Mouse (Mus musculus): Measurements from ENCODE around the gene Disc1. TPM values are rescaled to one million over a fixed set of nuclear protein-coding genes. Genes with fewer than 3 reads are reported as not detected.

Disc1 gene
- total RNA-seq, 4 experiments from 2014 or later = 4.3 to 5.0 (median 4.8) TPM

DNA sequence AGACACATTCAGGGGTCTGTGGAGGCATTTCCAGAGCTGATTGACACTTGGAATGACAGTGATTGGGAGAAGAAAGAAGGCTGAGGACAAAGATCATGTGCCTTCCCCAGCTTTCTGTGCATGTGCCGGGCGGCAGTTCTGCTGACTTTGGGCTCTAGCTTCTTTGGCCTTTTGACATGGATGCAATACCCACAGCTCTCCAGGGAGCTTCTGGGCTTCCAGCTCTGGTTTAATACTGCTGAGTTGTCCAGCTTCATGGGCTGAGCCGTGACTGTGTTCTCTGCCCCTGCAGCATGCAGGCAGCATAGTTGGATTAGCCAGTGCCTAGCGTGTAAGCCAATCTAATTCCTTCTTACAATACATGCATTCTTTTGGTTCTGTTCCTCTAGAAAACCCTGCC is 72.5 kb downstream of the Disc1 start:
- DNase-seq (ENCODE audit: low spot score in 2 of 2) = no peak

DNA sequence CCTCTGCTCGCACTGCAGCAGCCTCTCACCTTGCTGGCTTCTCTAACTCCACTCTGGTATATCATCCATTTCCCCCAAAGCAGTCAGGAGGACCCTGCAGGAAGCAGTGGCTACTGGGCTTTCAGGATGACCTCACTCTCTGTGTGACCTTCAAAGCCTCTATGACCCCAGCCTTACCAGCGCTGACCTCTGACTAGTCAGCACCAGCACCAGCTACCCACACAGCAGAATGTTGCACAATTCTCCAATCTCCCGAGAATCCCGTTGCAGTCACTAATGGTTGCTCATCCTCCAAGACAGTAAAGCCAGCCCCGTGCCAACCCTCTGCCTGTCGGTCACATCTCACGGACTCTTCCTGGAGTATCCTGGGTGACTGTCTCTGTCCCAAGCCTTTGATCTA is 73.6 kb downstream of the Disc1 start:
- no peak for DNase-seq (ENCODE audit: low spot score in 2 of 2)

DNA sequence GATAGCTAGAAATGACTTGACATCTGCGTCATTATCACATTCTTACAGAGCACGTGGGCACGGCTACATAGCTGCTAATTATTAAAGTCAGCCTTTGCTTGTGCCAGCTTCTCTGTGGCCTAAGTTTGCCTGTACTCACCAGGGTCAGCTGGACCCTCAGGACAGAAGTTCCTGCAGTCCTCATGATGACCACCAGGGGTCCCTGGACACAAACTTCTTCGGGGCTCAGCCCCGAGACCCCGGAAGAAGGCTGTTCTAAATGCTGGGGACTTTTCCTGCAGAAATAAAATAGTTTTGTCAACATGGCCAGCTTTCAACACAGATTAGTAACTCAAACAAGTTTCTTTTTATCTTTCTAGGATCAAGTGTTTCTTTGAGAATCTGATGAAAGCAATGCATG is 74.3 kb downstream of the Disc1 start:
- DNase-seq (ENCODE audit: low spot score in 2 of 2) = no peak

DNA sequence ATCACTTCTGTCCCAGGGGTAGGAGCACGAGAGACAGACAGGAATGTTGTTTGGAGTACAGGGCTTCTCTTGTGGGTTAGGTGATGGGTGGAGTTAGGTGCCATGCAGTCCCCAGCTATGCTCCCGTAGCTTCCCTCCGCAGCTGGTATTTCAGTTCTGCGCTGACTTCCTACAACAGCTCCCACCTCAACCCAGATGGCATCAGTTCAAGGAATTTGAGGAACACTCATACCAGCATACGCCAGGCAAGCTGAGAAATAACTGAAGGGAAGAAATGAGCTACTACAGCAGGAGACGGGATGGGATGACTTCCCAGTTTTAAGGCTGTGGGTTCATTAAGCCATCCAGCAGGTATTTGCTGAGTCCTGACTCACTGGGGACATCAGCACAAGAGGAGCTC is 76.8 kb downstream of the Disc1 start:
- peak in 1 of 2 experiments; percentile 24 for DNase-seq (ENCODE audit: low spot score in 2 of 2)

DNA sequence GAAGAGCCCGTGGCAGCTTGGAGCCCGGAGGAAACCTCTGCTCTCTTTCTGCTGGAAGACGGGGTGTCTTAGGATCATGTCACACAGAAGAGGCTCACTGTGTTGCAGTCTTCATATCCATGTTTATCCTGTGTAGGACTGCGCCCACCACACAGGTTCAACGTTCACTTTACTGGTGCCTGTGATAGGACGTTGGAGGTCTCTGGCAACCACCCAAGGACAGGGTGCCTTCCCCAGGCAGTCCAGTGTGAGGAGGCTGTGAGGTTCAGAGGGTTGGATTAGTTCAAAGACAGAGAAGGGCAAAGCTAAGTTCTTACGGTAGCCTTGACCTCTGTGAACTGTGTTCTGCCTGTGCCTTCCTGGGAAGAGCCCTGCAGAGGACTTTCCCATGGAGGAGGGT is 77.3 kb downstream of the Disc1 start:
- DNase-seq (ENCODE audit: low spot score in 2 of 2) = no peak

DNA sequence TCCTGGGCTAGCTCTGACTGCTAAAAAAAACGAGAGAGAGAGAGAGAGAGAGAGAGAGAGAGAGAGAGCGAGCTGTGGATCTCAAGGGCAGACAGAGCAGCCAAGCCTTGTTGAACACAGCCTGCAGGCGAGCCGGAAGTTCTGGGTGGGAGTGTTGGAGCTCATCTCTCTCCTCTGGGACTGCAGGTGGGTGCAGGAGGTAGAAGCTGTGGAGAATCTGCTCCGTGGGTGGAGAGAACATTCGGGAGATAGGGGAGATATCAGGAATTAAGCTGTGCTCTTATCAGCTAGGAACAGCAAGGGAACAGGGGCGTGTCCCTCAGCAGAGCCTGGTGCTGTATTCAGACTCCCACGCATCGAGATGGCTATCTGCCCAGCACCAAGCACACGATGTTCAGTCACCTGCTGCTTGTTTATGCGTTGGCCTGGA is 79.7 kb downstream of the Disc1 start:
- peak; percentile 89 to 90 for DNase-seq (ENCODE audit: low spot score in 2 of 2)

DNA sequence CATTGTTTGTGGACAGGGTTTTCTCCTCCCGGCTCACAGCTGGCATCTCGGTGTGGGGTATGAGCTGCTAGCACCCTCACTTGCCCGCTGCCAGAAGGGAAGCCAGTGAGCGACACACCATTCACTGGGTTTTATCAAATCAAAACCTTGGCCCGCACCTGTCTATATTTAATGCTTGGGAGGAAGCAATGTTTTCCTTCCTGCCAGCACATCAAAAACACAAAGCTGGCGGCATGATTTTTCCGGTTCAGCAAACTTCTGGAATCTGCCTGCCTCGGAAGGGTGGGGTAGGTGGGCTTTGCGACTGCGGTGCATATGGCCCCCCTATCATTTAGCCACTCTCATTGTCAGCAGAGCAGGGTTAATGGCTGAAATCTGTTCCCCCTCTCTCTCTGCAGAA is 80.9 kb downstream of the Disc1 start:
- no peak for DNase-seq (ENCODE audit: low spot score in 2 of 2)

DNA sequence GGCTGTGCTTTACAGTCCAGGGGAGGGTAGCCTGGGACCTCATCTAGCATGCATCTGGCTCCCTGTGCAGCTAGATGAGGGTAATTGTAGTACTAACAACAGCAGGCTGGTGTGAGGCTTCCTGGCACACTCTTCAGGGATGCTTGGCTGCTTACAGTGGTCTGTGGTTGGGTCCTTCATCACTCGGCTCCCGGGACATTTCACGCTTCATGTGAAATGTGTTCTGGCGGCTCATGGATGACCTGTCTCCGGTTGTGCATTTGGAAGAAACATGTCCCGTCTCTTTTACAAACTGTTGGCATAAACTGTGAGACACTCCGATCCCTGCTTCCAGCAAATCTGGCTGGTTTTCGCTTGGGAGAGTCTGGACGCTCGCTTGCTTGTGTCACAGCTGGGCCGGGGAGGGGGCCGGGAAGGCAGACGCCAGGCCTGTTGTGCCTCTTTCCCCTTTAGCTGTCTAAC is 85.7 kb downstream of the Disc1 start:
- DNase-seq (ENCODE audit: low spot score in 2 of 2) = no peak

DNA sequence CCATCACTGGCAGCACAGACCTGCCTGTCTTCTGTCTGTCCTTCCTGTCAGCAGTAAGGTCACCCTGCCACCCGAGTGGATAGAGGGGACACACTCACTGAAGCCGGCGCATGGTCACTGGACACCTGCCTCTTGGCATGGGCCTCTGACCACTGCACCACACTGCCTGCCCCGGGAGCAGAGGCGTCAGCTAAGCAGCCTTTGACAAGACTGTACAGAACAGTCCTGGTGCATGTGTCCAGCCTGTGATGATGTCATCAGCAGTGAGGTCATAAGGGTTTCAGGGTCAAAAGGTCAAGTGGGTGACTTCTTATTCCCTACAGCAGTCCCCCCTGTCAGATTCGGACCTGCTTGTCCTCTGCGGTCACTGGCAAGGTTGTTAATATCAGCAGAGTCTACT is 87.0 kb downstream of the Disc1 start:
- DNase-seq (ENCODE audit: low spot score in 2 of 2) = no peak

DNA sequence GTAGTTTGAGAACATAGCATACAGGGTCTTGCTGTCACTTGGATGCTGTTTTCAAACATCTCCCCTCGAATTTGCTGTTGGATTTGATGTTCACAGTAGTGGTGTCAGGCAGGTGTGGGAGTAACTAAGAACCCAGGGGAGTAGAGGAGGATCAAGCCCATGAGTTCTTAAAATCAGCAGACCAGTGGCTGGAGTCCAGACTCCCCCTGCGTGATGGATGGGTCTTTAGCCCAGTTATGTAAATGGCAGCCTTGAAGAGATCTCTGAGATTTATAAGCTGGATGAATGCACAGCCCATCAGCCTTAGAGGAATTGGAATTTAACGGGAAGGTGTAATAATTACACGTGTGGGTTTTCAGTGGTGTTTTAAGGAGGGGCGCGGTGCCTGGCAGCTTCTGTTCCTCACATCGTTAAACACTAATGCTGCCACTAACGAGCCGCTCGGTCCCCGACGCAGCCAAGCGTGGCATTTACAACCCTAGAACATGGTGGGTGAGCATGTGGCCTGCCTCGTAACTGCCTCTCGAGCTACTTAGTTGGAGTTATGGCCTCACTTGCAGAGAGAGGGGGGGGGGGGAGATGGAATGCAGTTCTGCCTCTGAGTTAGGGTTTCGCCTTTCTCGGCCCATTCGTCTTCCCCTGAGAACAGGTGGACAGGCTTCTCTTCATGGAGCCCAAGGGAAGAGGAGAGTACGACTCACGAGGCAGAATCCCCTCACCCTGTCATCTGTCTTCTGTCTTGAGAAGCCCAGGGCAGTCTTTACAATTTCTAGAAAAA is 103.1 kb downstream of the Disc1 start:
- DNase-seq (ENCODE audit: low spot score in 2 of 2) = no peak

DNA sequence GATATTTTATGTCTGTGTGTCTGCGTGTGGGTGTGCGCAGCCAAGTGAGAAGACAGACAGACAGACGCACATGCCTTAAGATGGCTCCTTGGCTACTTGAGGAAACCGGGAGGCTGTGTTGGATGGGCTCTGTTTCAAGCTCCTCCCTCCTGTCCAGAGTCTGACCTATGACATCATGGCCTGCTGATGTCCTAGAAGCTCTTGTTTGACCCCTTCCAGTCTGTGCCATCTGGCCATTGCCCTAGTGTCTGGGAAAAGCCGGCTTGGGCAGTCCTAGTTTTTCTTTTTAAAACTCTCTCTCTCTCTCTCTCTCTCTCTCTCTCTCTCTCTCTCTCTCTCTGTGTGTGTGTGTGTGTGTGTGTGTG is 103.6 kb downstream of the Disc1 start:
- no peak for DNase-seq (ENCODE audit: low spot score in 2 of 2)

DNA sequence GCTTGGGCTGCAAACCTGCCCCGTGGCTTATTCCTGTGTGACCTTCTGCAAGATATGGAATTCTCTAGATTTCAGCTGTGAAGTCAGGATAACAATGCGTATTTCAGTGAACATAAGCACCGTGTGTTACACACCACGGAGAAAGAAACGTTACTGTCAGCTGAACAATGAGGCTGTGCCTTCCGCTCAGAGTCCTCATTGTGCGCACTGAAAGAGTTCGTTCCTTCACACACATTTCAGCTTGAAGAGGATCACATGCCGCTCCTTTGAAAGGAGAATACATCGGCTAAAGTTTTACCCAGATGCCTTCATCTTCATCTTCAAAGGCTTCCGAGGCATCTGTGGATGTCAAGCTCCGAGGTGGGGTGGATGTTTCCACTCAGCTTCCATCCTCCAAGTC is 105.4 kb downstream of the Disc1 start:
- no peak for DNase-seq (ENCODE audit: low spot score in 2 of 2)

DNA sequence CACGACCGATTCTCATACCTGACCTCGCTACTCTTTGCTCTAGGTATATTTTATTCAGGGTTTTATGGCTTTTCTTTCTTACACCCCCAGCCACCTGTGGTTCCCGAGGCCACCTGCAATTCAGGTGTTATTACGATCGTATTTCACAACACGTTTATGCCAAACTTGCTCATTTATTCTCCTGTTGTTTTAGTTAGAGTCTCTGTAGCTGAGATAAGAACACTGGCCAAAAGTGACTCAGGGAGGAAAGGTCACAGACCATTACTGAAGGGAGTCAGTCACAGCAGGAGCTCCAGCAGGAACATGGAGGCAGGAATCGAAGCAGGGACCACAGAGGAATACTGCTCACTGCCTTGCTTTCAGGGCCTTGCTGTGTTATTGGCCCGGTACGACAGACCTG is 109.5 kb downstream of the Disc1 start:
- no peak for DNase-seq (ENCODE audit: low spot score in 2 of 2)

DNA sequence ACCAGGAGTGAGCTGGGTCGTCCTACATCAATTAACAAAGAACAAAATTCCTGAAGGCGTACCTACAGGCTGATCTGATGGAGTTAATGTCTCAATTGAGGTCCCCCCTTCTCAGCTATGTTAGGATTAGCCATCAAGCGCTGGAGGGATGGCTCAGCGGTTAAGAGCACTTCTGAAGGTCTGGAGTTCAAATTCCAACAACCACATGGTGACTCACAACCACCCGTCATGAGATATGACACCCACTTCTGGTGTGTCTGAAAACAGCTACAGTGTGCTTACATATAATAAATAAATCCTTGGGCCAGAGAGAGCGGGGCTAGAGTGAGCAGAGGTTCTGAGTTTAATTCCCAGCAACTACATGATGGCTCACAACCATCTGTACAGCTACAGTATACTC is 109.9 kb downstream of the Disc1 start:
- DNase-seq (ENCODE audit: low spot score in 2 of 2) = no peak

DNA sequence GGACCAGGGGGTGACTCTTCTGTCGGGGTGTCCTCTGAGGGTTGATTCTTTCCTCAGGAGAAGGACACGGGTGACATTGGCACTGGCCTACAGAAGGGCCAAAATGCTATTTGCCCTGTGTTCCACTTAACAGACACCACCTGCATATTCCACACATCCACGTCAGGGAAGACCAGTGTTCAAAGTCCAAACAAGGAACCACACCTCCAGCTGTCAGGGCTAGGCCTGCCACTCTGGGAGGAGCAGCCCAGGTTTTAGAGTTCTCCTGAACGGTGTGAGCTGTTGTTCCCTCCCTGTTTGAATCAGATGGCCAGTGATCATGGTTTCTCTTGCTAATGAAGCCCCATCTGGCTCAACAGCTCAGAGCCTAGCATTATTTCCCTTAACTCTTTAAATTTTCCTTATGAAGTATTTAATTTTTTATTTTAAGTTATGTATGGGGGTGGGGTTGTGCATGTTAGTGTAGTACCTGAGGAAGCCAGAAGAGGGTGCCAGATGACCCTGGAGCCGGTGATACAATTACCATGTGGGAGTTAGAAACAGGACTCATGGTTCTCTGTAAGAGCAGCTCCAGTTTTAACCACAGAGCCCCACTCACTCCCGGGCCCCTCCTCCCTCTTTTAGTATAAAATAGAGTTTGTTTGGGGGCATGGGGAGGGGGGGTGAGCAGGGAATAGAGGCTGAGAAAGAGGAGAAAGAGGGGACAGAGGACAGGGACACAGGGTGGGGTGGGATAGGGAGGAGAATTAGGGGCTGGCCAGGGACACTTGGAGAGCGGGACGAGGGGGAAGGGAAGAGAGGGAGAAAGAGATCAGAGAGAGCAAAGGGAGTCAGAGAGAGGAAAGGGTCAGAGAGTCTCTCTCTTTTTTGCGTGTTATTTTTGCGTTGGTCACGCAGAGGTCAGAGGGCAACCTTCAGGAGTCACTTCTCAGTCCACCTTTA is 111.8 kb downstream of the Disc1 start:
- DNase-seq (ENCODE audit: low spot score in 2 of 2) = peak in 1 of 2 experiments; percentile 62

DNA sequence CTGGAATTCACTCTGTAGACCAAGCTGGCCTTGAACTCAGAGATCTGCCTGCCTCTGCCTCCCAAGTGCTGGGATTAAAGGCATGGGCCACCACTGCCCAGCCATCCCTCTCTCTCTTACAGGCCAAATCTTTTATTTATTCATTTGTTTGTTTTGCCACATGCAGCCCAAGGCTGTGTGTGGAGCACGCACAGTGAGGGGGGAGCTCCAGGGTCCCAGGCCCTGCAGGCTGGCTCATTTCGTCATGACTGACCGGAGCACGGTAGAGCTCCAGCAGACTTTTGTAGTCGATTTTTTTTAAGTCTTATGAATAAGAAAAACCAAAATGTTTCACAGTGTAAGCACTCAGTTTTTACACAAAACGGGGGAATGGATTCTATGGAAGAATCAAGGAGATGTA is 112.5 kb downstream of the Disc1 start:
- DNase-seq (ENCODE audit: low spot score in 2 of 2) = no peak

DNA sequence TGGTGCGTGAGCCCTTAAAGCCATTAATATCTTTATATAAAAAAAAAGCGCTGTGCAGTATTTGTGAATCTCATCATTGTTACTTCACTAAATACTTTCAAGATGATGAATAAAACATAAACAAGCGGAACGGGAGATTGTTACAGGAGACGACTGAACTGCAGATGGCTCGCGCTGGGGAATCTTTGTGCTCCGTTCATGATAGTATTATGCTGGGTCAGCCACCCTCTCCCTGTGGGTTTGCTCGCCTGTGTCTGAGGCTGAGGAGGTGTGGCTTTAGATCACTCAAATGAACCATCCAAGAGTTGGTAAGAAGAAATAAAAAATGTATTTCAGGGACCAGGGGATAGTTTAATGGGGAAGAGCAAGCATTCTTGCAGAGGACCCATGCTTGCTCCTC is 113.0 kb downstream of the Disc1 start:
- no peak for DNase-seq (ENCODE audit: low spot score in 2 of 2)

DNA sequence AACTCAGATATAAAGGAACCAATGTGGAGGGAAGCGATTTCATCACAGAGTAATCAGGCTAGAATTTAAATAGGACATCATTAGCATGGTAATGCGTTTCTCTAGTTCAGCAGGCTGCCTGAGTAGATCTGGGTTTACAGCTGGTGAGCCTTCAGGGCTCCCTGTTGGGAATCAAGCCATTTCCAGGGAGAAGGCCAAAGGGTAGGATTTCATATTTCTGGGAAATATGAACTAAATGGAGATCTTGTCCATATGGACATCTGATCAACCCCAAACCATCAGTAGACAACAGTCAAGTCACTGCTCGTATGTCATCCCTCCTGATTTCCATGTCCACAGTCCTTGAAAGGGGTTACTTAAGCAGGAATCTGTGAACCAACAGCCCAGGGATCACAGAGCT is 115.6 kb downstream of the Disc1 start:
- no peak for DNase-seq (ENCODE audit: low spot score in 2 of 2)

DNA sequence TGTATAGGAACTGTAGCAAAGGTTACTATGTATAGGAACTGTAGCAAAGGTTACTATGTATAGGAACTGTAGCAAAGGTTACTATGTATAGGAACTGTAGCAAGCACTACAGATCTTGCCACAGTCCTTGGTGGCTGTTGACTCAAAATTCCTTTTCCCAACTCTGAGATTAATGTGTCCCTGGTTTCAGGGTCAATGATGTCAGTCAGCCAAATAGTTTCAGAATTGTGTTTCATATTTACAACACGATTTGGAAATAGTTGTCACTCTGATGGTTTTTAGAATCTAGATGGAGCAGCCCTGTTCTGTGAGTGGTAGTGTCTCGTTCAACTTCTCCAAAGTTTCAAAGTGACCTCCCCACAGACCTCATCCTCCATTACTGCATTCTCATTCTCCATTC is 117.5 kb downstream of the Disc1 start:
- no peak for DNase-seq (ENCODE audit: low spot score in 2 of 2)

DNA sequence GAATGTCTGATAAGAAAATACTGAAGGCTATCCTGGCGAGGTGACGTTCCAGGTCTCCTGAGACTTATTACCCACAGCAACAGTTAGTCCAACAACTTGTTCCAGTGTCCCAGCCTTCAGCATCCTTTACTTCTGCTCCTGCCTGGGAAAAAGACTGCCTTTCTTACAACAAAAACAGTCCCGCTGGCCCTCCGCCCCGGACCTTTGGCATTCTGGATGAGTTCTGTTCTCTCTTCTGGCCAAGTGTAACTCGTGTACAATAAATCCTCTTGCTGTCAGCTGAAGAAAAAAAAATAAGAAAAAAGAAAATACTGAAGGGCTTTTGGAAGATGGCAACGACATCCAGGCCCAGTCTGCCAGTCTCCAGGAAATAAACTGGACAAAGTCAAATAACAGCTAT is 120.2 kb downstream of the Disc1 start:
- no peak for DNase-seq (ENCODE audit: low spot score in 2 of 2)

DNA sequence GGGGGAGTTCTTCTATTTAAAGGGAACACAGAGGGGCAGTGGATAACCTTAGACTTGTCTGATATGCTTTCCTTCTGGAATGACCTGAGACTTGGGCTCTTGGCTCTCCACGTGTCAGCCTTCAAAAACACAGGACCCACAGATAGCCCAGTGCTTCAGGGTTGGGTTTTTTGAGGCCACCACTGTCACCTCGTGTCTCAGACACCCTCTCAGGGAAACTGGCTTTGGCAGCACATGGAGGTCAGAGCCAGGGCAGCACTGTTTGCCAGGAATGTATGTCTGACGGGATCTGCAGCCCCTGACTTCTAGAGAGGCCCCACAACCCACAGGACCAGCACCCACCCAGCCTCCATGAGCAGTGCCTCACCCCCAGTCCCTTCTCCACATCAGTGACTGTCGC is 120.9 kb downstream of the Disc1 start:
- DNase-seq (ENCODE audit: low spot score in 2 of 2) = no peak

DNA sequence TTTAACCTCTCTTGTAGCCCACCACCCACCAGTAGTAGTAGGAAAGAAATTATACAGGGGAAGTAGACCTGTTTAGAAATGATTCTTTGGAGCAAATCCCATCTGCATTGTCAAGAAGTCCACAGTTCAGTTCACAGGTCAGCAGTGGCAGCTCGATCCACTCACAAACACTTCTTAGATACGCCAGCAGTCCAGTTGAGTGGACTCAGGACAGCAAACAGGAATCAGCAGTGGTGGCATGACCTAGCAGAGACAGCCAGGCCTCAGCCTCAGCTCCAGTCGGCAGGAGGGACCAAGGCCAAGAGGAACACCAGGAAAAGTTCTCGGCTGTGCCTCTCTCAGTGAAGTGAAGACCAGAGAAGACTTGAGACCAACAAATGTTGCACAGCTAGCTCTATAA is 121.7 kb downstream of the Disc1 start:
- DNase-seq (ENCODE audit: low spot score in 2 of 2) = no peak

DNA sequence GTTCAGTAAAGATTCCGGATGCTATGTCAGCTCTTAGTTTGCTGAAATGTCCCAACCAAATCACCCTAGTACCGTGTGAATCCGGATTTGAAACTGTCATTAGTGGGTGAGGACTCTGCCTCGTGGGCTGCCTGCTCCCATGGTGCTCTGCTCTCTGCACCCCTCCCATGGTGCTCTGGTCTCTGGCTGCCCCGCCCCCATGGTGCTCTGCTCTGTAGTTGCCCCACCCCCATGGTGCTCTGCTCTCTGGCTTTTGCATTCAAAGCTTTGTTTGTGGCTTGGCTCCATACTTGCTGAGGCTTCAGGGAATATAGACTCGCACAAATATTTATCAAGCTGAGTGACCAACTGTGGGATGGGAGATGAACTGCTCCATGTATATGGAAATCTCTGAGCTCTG is 123.1 kb downstream of the Disc1 start:
- no peak for DNase-seq (ENCODE audit: low spot score in 2 of 2)

All from layer of hippocampus, adult 8-10 months (tissue).